Mouse (Mus musculus): ENCODE data around the gene Zfp39.

DNA sequence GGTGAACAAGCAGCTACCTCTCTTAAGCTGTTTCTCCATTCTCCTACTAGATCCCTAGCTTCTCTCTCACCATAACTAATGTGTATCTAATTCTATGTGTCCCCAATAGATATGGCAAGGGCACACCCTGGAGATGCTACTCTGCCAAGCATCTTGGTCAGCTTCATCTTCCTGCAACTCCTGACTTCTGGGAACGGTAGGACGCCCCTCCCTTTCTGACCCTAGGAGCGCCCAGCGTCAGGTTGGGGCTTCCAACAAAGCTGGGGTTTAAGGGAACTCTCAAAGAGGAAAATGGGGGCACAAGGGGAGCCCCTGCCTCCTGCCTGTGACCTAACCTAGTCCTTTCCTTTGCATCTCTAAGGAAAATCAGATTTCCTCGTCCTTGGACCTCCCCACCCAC, 14.7 kb upstream of the Zfp39 start:
- no peak for TF ChIP-seq TAL1 (IDR thresholded peaks at IDR 0.05; ENCODE audit: low read length)
- TF ChIP-seq GATA1 (IDR thresholded peaks at IDR 0.05; ENCODE audit: low read length): no peak

Measured in erythroblast, embryonic 14.5 days (primary cell).